Mouse (Mus musculus): ENCODE measurements at regions not wholly inside any gene's neighbourhood (a gene's known extent, or its start where the extent isn't known, plus 50 kb on each side); places are given as distances from the start of the nearest gene placed in this dataset.

- TF ChIP-seq POLR2A (IDR thresholded peaks at IDR 0.05; ENCODE audit: insufficient read depth, low read depth, low read length) (no peak), CTCF (IDR thresholded peaks at IDR 0.05; ENCODE audit: insufficient read depth, low read depth, low read length) (no peak)
Measured at GRCm38 (mm10) chr2:170204768-170205514, 57.0 kb upstream of the Zfp217 start.
